Mouse (Mus musculus): Measurements from ENCODE around the gene Acot13. TPM values are rescaled to one million over a fixed set of nuclear protein-coding genes. Genes with fewer than 3 reads are reported as not detected.

Acot13 gene
- polyA plus RNA-seq, 1 experiment from 2014 or later: 53.3 TPM

- Histone ChIP-seq H3K4me2 (ENCODE audit: low read length) (no peak overlapping the region), H3K27me3 (ENCODE audit: control insufficient read depth, insufficient read depth, low read depth, low read length) (no peaks in the 10 kb centered on the region), H3K27ac (ENCODE audit: low read length) (no peak overlapping the region), H3K4me1 (ENCODE audit: control insufficient read depth, insufficient read depth, low read length) (no peaks in the 10 kb centered on the region), H3K9ac (ENCODE audit: low read depth, low read length) (no peak overlapping the region), H3K4me3 (ENCODE audit: low read depth, low read length) (no peak overlapping the region), H3K36me3 (ENCODE audit: control insufficient read depth, insufficient read depth, low read length) (no peaks in the 10 kb centered on the region; the same call in 1 of the 2 replicates), H3K9me3 (replicated peaks; ENCODE audit: control insufficient read depth, low read length, poor library complexity, severe bottlenecking) (no peaks in the 10 kb centered on the region)
- WGBS: 83% methylated on average over 7 of the region's 7 CpGs
- no peak for ATAC-seq
Measured at GRCm38 (mm10) chr13:24862021-24862420, 30.7 kb upstream of the Acot13 start.

GRCm38 (mm10) chr13:24861084-24861483, 29.7 kb upstream of the Acot13 start:
- Histone ChIP-seq H3K36me3 (ENCODE audit: control insufficient read depth, insufficient read depth, low read length) (no peaks in the 10 kb centered on the region; the same call in 1 of the 2 replicates), H3K27ac (ENCODE audit: low read length) (no peak overlapping the region), H3K9ac (ENCODE audit: low read depth, low read length) (no peak overlapping the region), H3K4me1 (ENCODE audit: control insufficient read depth, insufficient read depth, low read length) (no peaks in the 10 kb centered on the region), H3K4me2 (ENCODE audit: low read length) (no peak overlapping the region), H3K27me3 (ENCODE audit: control insufficient read depth, insufficient read depth, low read depth, low read length) (no peaks in the 10 kb centered on the region), H3K9me3 (replicated peaks; ENCODE audit: control insufficient read depth, low read length, poor library complexity, severe bottlenecking) (no peaks in the 10 kb centered on the region), H3K4me3 (ENCODE audit: low read depth, low read length) (no peak overlapping the region)
- ATAC-seq: no peak
- 78% methylated on average over 12 of the region's 12 CpGs for WGBS

DNA sequence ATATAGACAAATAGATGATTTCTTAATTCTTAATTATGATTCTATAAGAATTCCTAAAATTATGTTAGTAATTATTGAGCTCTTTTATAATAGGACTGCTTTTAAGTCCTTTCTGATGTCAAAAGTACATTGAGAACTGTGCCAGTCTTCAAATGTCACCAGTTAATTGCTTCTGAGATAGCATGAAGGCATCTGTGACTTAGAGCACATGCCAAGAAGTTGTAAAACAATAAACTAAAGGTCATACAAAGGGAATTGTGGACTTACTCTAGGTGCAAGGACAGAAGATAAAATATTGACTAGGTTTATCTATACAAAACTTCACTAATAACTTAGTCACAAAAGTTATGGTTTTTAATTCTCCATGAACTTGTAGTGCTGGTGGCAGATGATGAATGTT, 27.8 kb upstream of the Acot13 start:
- Histone ChIP-seq H3K36me3 (ENCODE audit: control insufficient read depth, insufficient read depth, low read length) (no peaks in the 10 kb centered on the region; the same call in 1 of the 2 replicates), H3K4me3 (ENCODE audit: low read depth, low read length) (no peak overlapping the region), H3K27me3 (ENCODE audit: control insufficient read depth, insufficient read depth, low read depth, low read length) (no peaks in the 10 kb centered on the region), H3K9ac (ENCODE audit: low read depth, low read length) (no peak overlapping the region), H3K27ac (ENCODE audit: low read length) (no peak overlapping the region), H3K9me3 (replicated peaks; ENCODE audit: control insufficient read depth, low read length, poor library complexity, severe bottlenecking) (no peaks in the 10 kb centered on the region), H3K4me2 (ENCODE audit: low read length) (no peak overlapping the region), H3K4me1 (ENCODE audit: control insufficient read depth, insufficient read depth, low read length) (no peaks in the 10 kb centered on the region)
- no peak for ATAC-seq

GRCm38 (mm10) chr13:24852570-24852969, 21.2 kb upstream of the Acot13 start:
- Histone ChIP-seq H3K4me2 (ENCODE audit: low read length) (no peak overlapping the region), H3K4me3 (ENCODE audit: low read depth, low read length) (no peak overlapping the region), H3K27me3 (ENCODE audit: control insufficient read depth, insufficient read depth, low read depth, low read length) (no peaks in the 10 kb centered on the region), H3K4me1 (ENCODE audit: control insufficient read depth, insufficient read depth, low read length) (no peaks in the 10 kb centered on the region), H3K9me3 (replicated peaks; ENCODE audit: control insufficient read depth, low read length, poor library complexity, severe bottlenecking) (no peaks in the 10 kb centered on the region), H3K36me3 (ENCODE audit: control insufficient read depth, insufficient read depth, low read length) (no peaks in the 10 kb centered on the region; the same call in 1 of the 2 replicates), H3K9ac (ENCODE audit: low read depth, low read length) (no peak overlapping the region), H3K27ac (ENCODE audit: low read length) (no peak overlapping the region)
- 91% methylated on average over 3 of the region's 3 CpGs for WGBS
- no peak for ATAC-seq

DNA sequence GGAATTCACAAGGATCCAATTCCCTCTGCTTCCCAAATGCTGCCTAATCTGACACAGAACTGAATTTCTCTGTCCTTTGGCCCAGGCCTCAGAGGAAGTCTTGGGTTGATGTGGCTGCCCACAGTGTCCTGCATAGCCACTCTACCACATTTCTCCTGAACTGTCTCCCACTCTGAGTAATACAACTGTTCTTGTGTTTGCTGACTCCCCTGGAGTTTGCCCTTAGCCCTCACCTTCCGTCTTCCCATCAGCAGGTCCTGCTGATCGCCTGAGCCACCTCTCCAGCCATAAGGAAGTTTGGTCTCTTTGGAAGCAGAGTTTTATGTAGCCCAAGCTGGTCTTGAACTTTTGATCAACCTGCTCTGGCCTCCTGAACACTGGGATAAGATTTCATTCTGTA, 20.6 kb upstream of the Acot13 start:
- H3K4me1 ChIP-seq (ENCODE audit: control insufficient read depth, insufficient read depth, low read length): no peaks in the 10 kb centered on the region
- H3K27ac ChIP-seq (ENCODE audit: low read length): no peak overlapping the region
- H3K36me3 ChIP-seq (ENCODE audit: control insufficient read depth, insufficient read depth, low read length): no peaks in the 10 kb centered on the region; the same call in 1 of the 2 replicates
- H3K9me3 ChIP-seq (replicated peaks; ENCODE audit: control insufficient read depth, low read length, poor library complexity, severe bottlenecking): no peaks in the 10 kb centered on the region
- no peaks in the 10 kb centered on the region for H3K27me3 ChIP-seq (ENCODE audit: control insufficient read depth, insufficient read depth, low read depth, low read length)
- 86% methylated on average over 2 of the region's 2 CpGs for WGBS
- no peak overlapping the region for H3K9ac ChIP-seq (ENCODE audit: low read depth, low read length)
- no peak overlapping the region for H3K4me2 ChIP-seq (ENCODE audit: low read length)
- ATAC-seq: no peak
- H3K4me3 ChIP-seq (ENCODE audit: low read depth, low read length): no peak overlapping the region

DNA sequence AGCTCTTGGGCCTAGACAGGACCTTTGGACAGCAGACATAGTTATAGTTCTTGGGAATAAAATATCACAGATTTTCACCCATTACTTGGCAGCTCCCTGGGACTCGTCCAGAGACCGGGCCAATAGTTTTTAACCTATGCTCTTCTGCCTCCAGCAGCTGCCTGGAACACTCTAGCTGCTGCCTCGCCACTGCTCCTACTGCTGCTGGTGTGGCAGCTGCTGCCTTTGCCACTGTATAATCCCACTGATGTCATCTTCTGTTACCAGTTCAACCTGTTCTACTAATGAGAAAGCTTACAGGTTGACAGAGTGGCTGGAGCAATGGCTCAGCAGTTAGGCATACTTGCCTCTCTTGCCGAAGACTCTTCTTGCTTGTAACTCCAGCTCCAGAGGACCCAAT, 18.0 kb upstream of the Acot13 start:
- Histone ChIP-seq H3K36me3 (ENCODE audit: control insufficient read depth, insufficient read depth, low read length) (no peaks in the 10 kb centered on the region; the same call in 1 of the 2 replicates), H3K27ac (ENCODE audit: low read length) (no peak overlapping the region), H3K27me3 (ENCODE audit: control insufficient read depth, insufficient read depth, low read depth, low read length) (no peaks in the 10 kb centered on the region), H3K4me1 (ENCODE audit: control insufficient read depth, insufficient read depth, low read length) (peaks cover 14% of the 10 kb centered on the region), H3K9ac (ENCODE audit: low read depth, low read length) (no peak overlapping the region), H3K4me2 (ENCODE audit: low read length) (no peak overlapping the region), H3K4me3 (ENCODE audit: low read depth, low read length) (no peak overlapping the region), H3K9me3 (replicated peaks; ENCODE audit: control insufficient read depth, low read length, poor library complexity, severe bottlenecking) (no peaks in the 10 kb centered on the region)
- ATAC-seq: no peak
- WGBS: 90% methylated on average over 4 of the region's 4 CpGs

GRCm38 (mm10) chr13:24844983-24845955, 13.9 kb upstream of the Acot13 start, which contains the start of gene D130043K22Rik:
D130043K22Rik (plus strand) TSS chr13:24845135.
- no peaks in the 10 kb centered on the region for H3K27me3 ChIP-seq (ENCODE audit: control insufficient read depth, insufficient read depth, low read depth, low read length)
- H3K9ac ChIP-seq (ENCODE audit: low read depth, low read length): peak within 1 kb of the TSS; percentile 73
- peak within 1 kb of the TSS; percentile 55; the same call in 1 of the 2 replicates for H3K27ac ChIP-seq (ENCODE audit: low read length)
- peak within 1 kb of the TSS; percentile 60 for H3K4me3 ChIP-seq (ENCODE audit: low read depth, low read length)
- peak within 1 kb of the TSS; percentile 78 for H3K4me2 ChIP-seq (ENCODE audit: low read length)
- H3K4me1 ChIP-seq (ENCODE audit: control insufficient read depth, insufficient read depth, low read length): peaks cover 14% of the 10 kb centered on the region
- ATAC-seq: peak; percentile 97
- WGBS: 7% methylated on average over 40 of the region's 40 CpGs
- no peaks in the 10 kb centered on the region for H3K36me3 ChIP-seq (ENCODE audit: control insufficient read depth, insufficient read depth, low read length)
- no peaks in the 10 kb centered on the region for H3K9me3 ChIP-seq (replicated peaks; ENCODE audit: control insufficient read depth, low read length, poor library complexity, severe bottlenecking)

DNA sequence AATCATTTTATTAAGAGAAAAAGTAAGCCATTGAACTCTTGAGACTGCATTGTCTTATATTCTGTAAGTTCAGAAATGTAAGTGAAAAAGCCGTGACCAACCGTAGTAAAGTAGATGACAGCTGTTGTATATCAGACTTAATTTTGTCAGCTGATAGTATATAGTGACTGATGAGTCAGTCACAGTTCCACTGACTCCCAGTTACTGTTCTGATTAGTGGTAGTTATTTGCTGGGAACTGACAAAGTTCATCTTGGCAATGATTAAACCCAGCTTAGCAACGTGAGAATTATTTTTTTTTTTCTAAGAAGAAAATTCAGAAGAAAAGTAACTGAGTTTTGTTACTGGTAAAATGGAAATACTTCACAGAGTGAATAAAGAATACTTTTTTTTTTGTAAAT, 10.4 kb upstream of the Acot13 start:
- H3K27ac ChIP-seq (ENCODE audit: low read length): no peak overlapping the region
- H3K4me2 ChIP-seq (ENCODE audit: low read length): no peak overlapping the region
- H3K36me3 ChIP-seq (ENCODE audit: control insufficient read depth, insufficient read depth, low read length): no peaks in the 10 kb centered on the region
- H3K4me1 ChIP-seq (ENCODE audit: control insufficient read depth, insufficient read depth, low read length): peaks cover 14% of the 10 kb centered on the region
- no peak overlapping the region for H3K9ac ChIP-seq (ENCODE audit: low read depth, low read length)
- no peak for ATAC-seq
- WGBS: 95% methylated on average over 3 of the region's 3 CpGs
- H3K27me3 ChIP-seq (ENCODE audit: control insufficient read depth, insufficient read depth, low read depth, low read length): no peaks in the 10 kb centered on the region
- H3K4me3 ChIP-seq (ENCODE audit: low read depth, low read length): no peak overlapping the region
- H3K9me3 ChIP-seq (replicated peaks; ENCODE audit: control insufficient read depth, low read length, poor library complexity, severe bottlenecking): no peaks in the 10 kb centered on the region

GRCm38 (mm10) chr13:24839831-24840230, 8.5 kb upstream of the Acot13 start:
- Histone ChIP-seq H3K4me3 (ENCODE audit: low read depth, low read length) (no peak overlapping the region), H3K36me3 (ENCODE audit: control insufficient read depth, insufficient read depth, low read length) (no peaks in the 10 kb centered on the region), H3K4me1 (ENCODE audit: control insufficient read depth, insufficient read depth, low read length) (0 out of 2 replicates have a peak, but pooled peaks cover 2% of the 10 kb centered on the region), H3K27me3 (ENCODE audit: control insufficient read depth, insufficient read depth, low read depth, low read length) (no peaks in the 10 kb centered on the region), H3K27ac (ENCODE audit: low read length) (no peak overlapping the region), H3K9ac (ENCODE audit: low read depth, low read length) (no peak overlapping the region), H3K4me2 (ENCODE audit: low read length) (no peak overlapping the region), H3K9me3 (replicated peaks; ENCODE audit: control insufficient read depth, low read length, poor library complexity, severe bottlenecking) (no peaks in the 10 kb centered on the region)
- ATAC-seq: no peak
- WGBS: 84% methylated on average over 3 of the region's 3 CpGs
